Mouse (Mus musculus) cerebral cortex, adult 2 months (tissue): ENCODE results near the gene Cntnap2.

Experiments
- WGBS: fragments of 180-500 bp; shearing (Covaris S2); methylation state at CpG from one replicate; pipeline ENCODE4 v1.1.7; 2018; 5-methylcytosine and 5-hydroxymethylcytosine counted together

Gene Cntnap2

DNA sequence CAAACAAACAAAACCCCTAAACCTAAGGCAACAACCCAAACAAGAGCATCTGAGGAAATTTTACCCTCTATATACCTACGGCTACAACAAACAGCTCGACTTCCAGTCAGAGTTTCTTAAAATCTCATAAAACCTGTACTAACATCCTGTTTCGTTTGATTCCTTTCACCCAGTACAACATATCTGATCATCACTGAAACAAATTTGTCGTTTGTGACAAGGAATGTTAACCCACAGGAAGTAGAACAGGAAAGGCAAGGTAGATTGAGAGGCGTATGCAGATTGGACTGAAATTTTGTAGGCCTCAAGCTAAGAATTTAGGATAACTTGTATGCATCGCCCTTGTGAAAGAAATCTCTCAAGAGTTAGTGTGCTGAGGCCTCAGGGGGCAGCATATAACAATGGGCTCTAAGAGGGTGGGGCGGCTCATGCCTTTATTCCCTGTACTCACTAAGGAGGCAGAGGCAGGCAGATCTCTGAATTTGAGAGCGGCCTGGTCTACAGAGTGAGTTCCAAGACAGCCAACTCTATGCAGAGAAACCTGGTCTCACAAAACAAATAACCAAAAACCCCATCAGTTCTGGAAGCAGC lies 2291.0 kb downstream of the Cntnap2 start:
- WGBS: 95% methylated on average over 8 of the region's 8 CpGs
